8 mouse cellular contexts compared by ENCODE assay signal in genomic region chr2:156614661-156615654, GRCm38 (mm10). TPM values are rescaled to one million over a fixed set of nuclear protein-coding genes. Genes with fewer than 3 reads are reported as not detected.
DNase-seq lines count a peak whose midpoint lies in the region; ATAC-seq and TF ChIP-seq lines count a peak whose summit lies in the region.

No protein-coding gene starts in this region.

- no peak overlapping the region; the same call in 1 of the 2 replicates for H3K9ac ChIP-seq in heart, embryonic 13.5 days
- H3K9ac ChIP-seq in embryonic facial prominence, embryonic 15.5 days: no peak overlapping the region
- H3K9ac ChIP-seq in limb, embryonic 12.5 days (replicated peaks): peak overlapping the region; percentile 70
- H3K9ac ChIP-seq in stomach, postnatal 0 days (ENCODE audit: low read length): no peak overlapping the region

- peak overlapping the region; percentile 68 for H3K4me3 ChIP-seq in heart, embryonic 13.5 days
- peak overlapping the region; percentile 73 for H3K4me3 ChIP-seq in embryonic facial prominence, embryonic 15.5 days (replicated peaks)
- peak overlapping the region; percentile 70 for H3K4me3 ChIP-seq in limb, embryonic 12.5 days (replicated peaks)
- H3K4me3 ChIP-seq in stomach, postnatal 0 days (ENCODE audit: low read depth, low read length): peak overlapping the region; percentile 54

- H3K4me1 ChIP-seq in heart, embryonic 13.5 days: peaks cover 26% of the 10 kb centered on the region
- peaks cover 28% of the 10 kb centered on the region for H3K4me1 ChIP-seq in embryonic facial prominence, embryonic 15.5 days
- peaks cover 19% of the 10 kb centered on the region for H3K4me1 ChIP-seq in limb, embryonic 12.5 days (replicated peaks)
- H3K4me1 ChIP-seq in stomach, postnatal 0 days (replicated peaks; ENCODE audit: control insufficient read depth, insufficient read depth): no peaks in the 10 kb centered on the region

- no peak for TF ChIP-seq EP300 in stomach, postnatal 0 days (optimal IDR thresholded peaks at IDR 0.05)

- H3K36me3 ChIP-seq in heart, embryonic 13.5 days: no peaks in the 10 kb centered on the region
- H3K36me3 ChIP-seq in embryonic facial prominence, embryonic 15.5 days: no peaks in the 10 kb centered on the region
- no peaks in the 10 kb centered on the region for H3K36me3 ChIP-seq in limb, embryonic 12.5 days
- H3K36me3 ChIP-seq in stomach, postnatal 0 days (ENCODE audit: control insufficient read depth, insufficient read depth, low read length): no peaks in the 10 kb centered on the region

- TF ChIP-seq CTCF in stomach, postnatal 0 days (IDR thresholded peaks at IDR 0.05; ENCODE audit: low read depth): no peak

- no peaks in the 10 kb centered on the region for H3K9me3 ChIP-seq in heart, embryonic 13.5 days
- H3K9me3 ChIP-seq in embryonic facial prominence, embryonic 15.5 days (replicated peaks): no peaks in the 10 kb centered on the region
- H3K9me3 ChIP-seq in limb, embryonic 12.5 days: no peaks in the 10 kb centered on the region
- H3K9me3 ChIP-seq in stomach, postnatal 0 days (ENCODE audit: control insufficient read depth, low read length): no peaks in the 10 kb centered on the region

- peak overlapping the region; percentile 98 for H3K4me2 ChIP-seq in heart, embryonic 13.5 days
- peak overlapping the region; percentile 98 for H3K4me2 ChIP-seq in embryonic facial prominence, embryonic 15.5 days (replicated peaks)
- H3K4me2 ChIP-seq in limb, embryonic 12.5 days: peak overlapping the region; percentile 99
- H3K4me2 ChIP-seq in stomach, postnatal 0 days (replicated peaks; ENCODE audit: low read depth): peak overlapping the region; percentile 86

- no peak overlapping the region for H3K27ac ChIP-seq in heart, embryonic 13.5 days (replicated peaks)
- no peak overlapping the region for H3K27ac ChIP-seq in embryonic facial prominence, embryonic 15.5 days (replicated peaks)
- no peak overlapping the region for H3K27ac ChIP-seq in limb, embryonic 12.5 days
- no peak overlapping the region for H3K27ac ChIP-seq in stomach, postnatal 0 days (replicated peaks)

- ATAC-seq in heart, embryonic 13.5 days (ENCODE audit: extremely low read depth, insufficient number of reproducible peaks, low FRiP score, low TSS enrichment): no peak
- ATAC-seq in embryonic facial prominence, embryonic 15.5 days (ENCODE audit: insufficient number of reproducible peaks, low FRiP score, low TSS enrichment, low read depth): no peak
- no peak for ATAC-seq in limb, embryonic 12.5 days (ENCODE audit: insufficient number of reproducible peaks, insufficient read depth, low FRiP score, low TSS enrichment, low read depth)
- ATAC-seq in stomach, postnatal 0 days (ENCODE audit: low FRiP score, low TSS enrichment): 0 out of 2 replicates have a peak, but pooled peaks have one; percentile 8

- 9% methylated on average over 31 of the region's 31 CpGs for WGBS in heart, embryonic 13.5 days
- WGBS in embryonic facial prominence, embryonic 15.5 days: 11% methylated on average over 31 of the region's 31 CpGs
- WGBS in limb, embryonic 12.5 days: 7% methylated on average over 31 of the region's 31 CpGs
- 10% methylated on average over 31 of the region's 31 CpGs for WGBS in stomach, postnatal 0 days

- H3K27me3 ChIP-seq in heart, embryonic 13.5 days (replicated peaks): peaks cover 100% of the 10 kb centered on the region
- H3K27me3 ChIP-seq in embryonic facial prominence, embryonic 15.5 days: peaks cover 64% of the 10 kb centered on the region
- H3K27me3 ChIP-seq in limb, embryonic 12.5 days: peaks cover 91% of the 10 kb centered on the region
- H3K27me3 ChIP-seq in stomach, postnatal 0 days (ENCODE audit: control insufficient read depth, insufficient read depth, low read length): no peaks in the 10 kb centered on the region; the same call in 1 of the 2 replicates

- DNase-seq in heart, adult 11 months: no peak
- peak; percentile 34 for DNase-seq in ES-CJ7 (ENCODE audit: low read depth, low spot score)
- no peak for DNase-seq in stomach, postnatal 0 days (ENCODE audit: low spot score)
- no peak for DNase-seq in adrenal gland, postnatal 36 days
- no peak for DNase-seq in ovary, postnatal 10 days (ENCODE audit: low spot score)

RNA-seq across cellular contexts. Expression of gene Dlgap4, which starts 1.5 kb away (rescaled TPM):
- 51.9 and 53.5 TPM in 2 replicates for polyA plus RNA-seq in heart, embryonic 13.5 days (2015; fragmentation: Nextera tagmentation; extraction: Ambion mirVana)
- polyA plus RNA-seq in embryonic facial prominence, embryonic 15.5 days (2015; fragmentation: Nextera tagmentation; extraction: Ambion mirVana): 87.7 and 96.6 TPM in 2 replicates
- polyA plus RNA-seq in limb, embryonic 12.5 days (2016; fragmentation: Nextera tagmentation; extraction: Ambion mirVana): 101 and 106 TPM in 2 replicates
- polyA plus RNA-seq in stomach, postnatal 0 days (2015; fragmentation: Nextera tagmentation; extraction: Ambion mirVana): 50.7 and 59.0 TPM in 2 replicates
- 10 to 100 TPM; 45.4 to 47.3 TPM for total RNA-seq in adrenal gland, postnatal 36 days (2021)
